Mouse (Mus musculus) adrenal gland, adult 18-20 months (tissue): ENCODE data around the gene Il34. TPM values are rescaled to one million over a fixed set of nuclear protein-coding genes. Genes with fewer than 3 reads are reported as not detected.

ENCODE experiments used
- total RNA-seq, 2 experiments: library from RNA; stranded (reverse); gene quantifications; 1 replicate in 1 of 2; 2 replicates in 1 of 2; pipeline ENCODE4 v1.2.3; 2021

Il34 gene
- total RNA-seq, 2 experiments from 2014 or later = 18.0 to 86.4 TPM

Other genes starting within 250 kb of the Il34 start
- 10 to 100 TPM; 29.8 to 32.8 TPM for gene Vac14, start 187.3 kb downstream of the Il34 start, total RNA-seq
- 10 to 100 TPM; 18.6 to 20.0 TPM for gene Mtss1l, start 84.4 kb downstream of the Il34 start, total RNA-seq
- gene Cog4, start 40.7 kb upstream of the Il34 start, total RNA-seq = 10 to 100 TPM; 78.4 to 92.3 TPM
- gene Sf3b3, start 40.9 kb upstream of the Il34 start, total RNA-seq = 10 to 100 TPM; 54.0 to 65.8 TPM
- gene Fuk, start 96.6 kb upstream of the Il34 start, total RNA-seq = 1 to 10 TPM; 8.3 to 8.7 TPM
- gene St3gal2, start 114.0 kb upstream of the Il34 start, total RNA-seq = 10 to 100 TPM; 16.0 to 18.1 TPM
- 10 to 100 TPM; 37.2 to 37.3 TPM for gene Ddx19a, start 191.9 kb upstream of the Il34 start, total RNA-seq
- 10 to 100 TPM in 1 of 2 experiments, 1 to 10 TPM in 1; 9.4 to 10.0 TPM for gene Ddx19b, start 225.8 kb upstream of the Il34 start, total RNA-seq
- gene Aars, start 227.2 kb upstream of the Il34 start, total RNA-seq = 100 to 1,000 TPM in 1 of 2 experiments, 10 to 100 TPM in 1; 81.9 to 140 TPM